Mouse (Mus musculus) midbrain, postnatal 0 days (tissue): ENCODE results near the gene Defb45. TPM values are rescaled to one million over a fixed set of nuclear protein-coding genes. Genes with fewer than 3 reads are reported as not detected.
A peak's percentile ranks its signal among the peaks of the same experiment; 100 is the strongest.

Source experiments
- ATAC-seq: fragments of 200-750 bp; cut with Nextera tagmentation; 2 replicates; pipeline ENCODE4 v1.8.0; 2017; ENCODE audit warnings: moderate number of reproducible peaks, mild to moderate bottlenecking, moderate TSS enrichment, moderate library complexity; ENCODE audit not compliant: low FRiP score
- DNase-seq: peaks from one replicate; pipeline ENCODE4 v3.0.0-alpha.2; 2015; ENCODE audit warnings: low spot score
- H3K27ac ChIP-seq: fragments of 300-500 bp; sonication (generic); 2 replicates; pipeline ENCODE4 v1.5.1; 2014; ENCODE audit warnings: low read depth, mild to moderate bottlenecking, low read length, mixed read lengths
- H3K27me3 ChIP-seq: fragments of 300-500 bp; sonication (generic); 2 replicates; pipeline ENCODE4 v1.6.1; 2014; ENCODE audit warnings: low read length, control low read depth, mixed read lengths; ENCODE audit not compliant: insufficient read depth
- H3K36me3 ChIP-seq: fragments of 300-500 bp; sonication (generic); 2 replicates; pipeline ENCODE4 v1.6.1; 2014; ENCODE audit warnings: low read length, control low read depth, mixed read lengths; ENCODE audit not compliant: insufficient read depth
- H3K4me1 ChIP-seq: fragments of 300-500 bp; sonication (generic); 2 replicates; pipeline ENCODE4 v1.6.1; 2014; ENCODE audit warnings: mild to moderate bottlenecking, control low read depth, antibody characterized with exemption, low read length, mixed read lengths; ENCODE audit not compliant: insufficient read depth
- H3K4me2 ChIP-seq: fragments of 300-500 bp; sonication (generic); 2 replicates; pipeline ENCODE4 v1.6.1; 2014; ENCODE audit warnings: low read depth, mild to moderate bottlenecking, low read length, mixed read lengths; ENCODE audit not compliant: poor library complexity, severe bottlenecking
- H3K4me3 ChIP-seq: fragments of 300-500 bp; sonication (generic); 2 replicates; pipeline ENCODE4 v1.5.1; 2014; ENCODE audit warnings: low read depth, mild to moderate bottlenecking, low read length, moderate library complexity
- H3K9ac ChIP-seq: fragments of 300-500 bp; sonication (generic); replicated peaks from 2 replicates; pipeline ENCODE4 v1.6.1; 2014; ENCODE audit warnings: mild to moderate bottlenecking, low read length, moderate library complexity, mixed read lengths; ENCODE audit not compliant: poor library complexity, severe bottlenecking
- H3K9me3 ChIP-seq: fragments of 300-500 bp; sonication (generic); 2 replicates; pipeline ENCODE4 v1.6.1; 2016; ENCODE audit warnings: low read length, control low read depth
- CTCF ChIP-seq: IDR thresholded peaks from 2 replicates; pipeline ENCODE4 v1.5.1; 2016; ENCODE audit warnings: antibody characterized with exemption, mild to moderate bottlenecking
- WGBS: fragments of 180-500 bp; shearing (Covaris S2); extraction: QIAGEN DNeasy Blood & Tissue Kit; methylation state at CpG from one replicate; pipeline ENCODE4 v1.1.7; 2014; 5-methylcytosine and 5-hydroxymethylcytosine counted together
- polyA plus RNA-seq: library from polyadenylated mRNA; unstranded; fragments of >200 nt; fragmentation: Nextera tagmentation; extraction: Ambion mirVana; gene quantifications from 2 replicates; pipeline ENCODE4 v1.2.1, GENCODE M21; 2015
- total RNA-seq: library from RNA; depleted of rRNA; stranded (reverse); fragments of >200 nt; gene quantifications from 2 replicates; pipeline ENCODE4 v1.2.3, GENCODE M21; 2014

Gene Defb45
- total and polyA plus RNA-seq, 2 experiments from 2014 or later, result not detected

DNA sequence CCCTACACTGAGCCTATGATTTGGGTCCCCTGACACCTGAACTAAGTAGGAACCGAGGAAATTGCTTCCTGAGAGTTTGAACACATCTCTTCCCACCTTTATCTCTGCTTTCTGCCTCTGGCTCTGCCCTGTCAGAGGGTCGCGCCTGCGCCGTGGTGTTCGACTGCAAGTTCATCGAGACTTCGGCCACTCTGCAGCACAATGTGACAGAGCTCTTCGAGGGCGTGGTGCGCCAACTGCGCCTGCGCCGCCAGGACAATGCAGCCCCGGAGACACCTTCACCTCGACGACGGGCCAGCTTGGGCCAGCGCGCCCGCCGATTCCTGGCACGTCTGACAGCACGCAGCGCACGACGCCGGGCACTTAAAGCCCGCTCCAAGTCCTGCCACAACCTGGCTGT lies 35.1 kb upstream of the Defb45 start:
- Histone ChIP-seq H3K9me3 (no peaks in the 10 kb centered on the region), H3K4me1 (0 out of 2 replicates have a peak, but pooled peaks cover 3% of the 10 kb centered on the region), H3K27ac (no peak overlapping the region), H3K9ac (no peak overlapping the region), H3K4me3 (no peak overlapping the region), H3K27me3 (peaks cover 4% of the 10 kb centered on the region; the same call in 1 of the 2 replicates), H3K4me2 (no peak overlapping the region), H3K36me3 (no peaks in the 10 kb centered on the region)
- DNase-seq (no peak), ATAC-seq (no peak)
- WGBS, result 79% methylated on average over 29 of the region's 29 CpGs
- no peak for TF ChIP-seq CTCF

DNA sequence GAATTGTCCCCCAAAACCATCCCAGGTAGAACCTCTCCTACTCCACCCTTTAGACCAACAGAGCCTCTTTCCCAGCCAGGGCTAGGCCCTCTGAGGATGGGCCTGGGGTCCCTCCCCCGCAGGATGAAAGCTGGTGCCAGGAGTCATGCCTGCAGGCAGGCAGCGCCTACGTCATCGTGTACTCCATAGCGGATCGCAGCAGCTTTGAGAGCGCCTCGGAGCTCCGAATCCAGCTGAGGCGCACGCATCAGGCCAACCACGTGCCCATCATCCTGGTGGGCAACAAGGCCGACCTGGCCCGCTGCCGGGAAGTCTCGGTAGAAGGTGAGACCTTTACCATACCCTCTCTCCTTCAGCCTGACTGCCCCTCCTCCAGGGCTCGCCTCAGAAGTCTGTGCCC lies 34.1 kb upstream of the Defb45 start:
- H3K4me1 ChIP-seq, result 0 out of 2 replicates have a peak, but pooled peaks cover 3% of the 10 kb centered on the region
- ATAC-seq (no peak), DNase-seq (peak; percentile 33)
- no peaks in the 10 kb centered on the region for H3K9me3 ChIP-seq
- WGBS, result 55% methylated on average over 17 of the region's 17 CpGs
- H3K4me2 ChIP-seq, result no peak overlapping the region
- peaks cover 5% of the 10 kb centered on the region; the same call in 1 of the 2 replicates for H3K27me3 ChIP-seq
- H3K9ac ChIP-seq, result no peak overlapping the region
- no peaks in the 10 kb centered on the region for H3K36me3 ChIP-seq
- H3K4me3 ChIP-seq, result no peak overlapping the region
- no peak for TF ChIP-seq CTCF
- H3K27ac ChIP-seq, result no peak overlapping the region

GRCm38 (mm10) chr2:152629904-152630303 lies 30.7 kb upstream of the Defb45 start:
- 0 out of 2 replicates have a peak, but pooled peaks cover 3% of the 10 kb centered on the region for H3K4me1 ChIP-seq

GRCm38 (mm10) chr2:152629239-152629638 lies 30.0 kb upstream of the Defb45 start:
- Histone ChIP-seq H3K27me3 (peaks cover 18% of the 10 kb centered on the region), H3K9ac (no peak overlapping the region), H3K4me1 (0 out of 2 replicates have a peak, but pooled peaks cover 3% of the 10 kb centered on the region), H3K4me3 (no peak overlapping the region), H3K4me2 (no peak overlapping the region), H3K9me3 (no peaks in the 10 kb centered on the region), H3K36me3 (no peaks in the 10 kb centered on the region), H3K27ac (no peak overlapping the region)
- WGBS, result 61% methylated on average over 3 of the region's 3 CpGs
- no peak for DNase-seq
- no peak for ATAC-seq
- TF ChIP-seq CTCF, result no peak

More at GRCm38 (mm10) chr2:152629904-152630303, 30.7 kb upstream of the Defb45 start:
- no peaks in the 10 kb centered on the region for H3K36me3 ChIP-seq
- no peaks in the 10 kb centered on the region for H3K9me3 ChIP-seq
- peaks cover 18% of the 10 kb centered on the region for H3K27me3 ChIP-seq
- H3K4me3 ChIP-seq, result no peak overlapping the region
- 90% methylated on average over 6 of the region's 6 CpGs for WGBS
- no peak overlapping the region for H3K27ac ChIP-seq
- no peak for ATAC-seq
- no peak for TF ChIP-seq CTCF
- no peak overlapping the region for H3K9ac ChIP-seq
- DNase-seq, result no peak
- no peak overlapping the region for H3K4me2 ChIP-seq

- TF ChIP-seq CTCF, result no peak
- Histone ChIP-seq H3K9me3 (no peaks in the 10 kb centered on the region), H3K27me3 (peaks cover 18% of the 10 kb centered on the region), H3K27ac (no peak overlapping the region), H3K9ac (no peak overlapping the region), H3K4me1 (no peaks in the 10 kb centered on the region), H3K36me3 (no peaks in the 10 kb centered on the region), H3K4me3 (no peak overlapping the region), H3K4me2 (no peak overlapping the region)
- DNase-seq (no peak), ATAC-seq (no peak)
- WGBS, result 48% methylated on average over 17 of the region's 17 CpGs
Measured at GRCm38 (mm10) chr2:152628066-152628465, 28.9 kb upstream of the Defb45 start.

DNA sequence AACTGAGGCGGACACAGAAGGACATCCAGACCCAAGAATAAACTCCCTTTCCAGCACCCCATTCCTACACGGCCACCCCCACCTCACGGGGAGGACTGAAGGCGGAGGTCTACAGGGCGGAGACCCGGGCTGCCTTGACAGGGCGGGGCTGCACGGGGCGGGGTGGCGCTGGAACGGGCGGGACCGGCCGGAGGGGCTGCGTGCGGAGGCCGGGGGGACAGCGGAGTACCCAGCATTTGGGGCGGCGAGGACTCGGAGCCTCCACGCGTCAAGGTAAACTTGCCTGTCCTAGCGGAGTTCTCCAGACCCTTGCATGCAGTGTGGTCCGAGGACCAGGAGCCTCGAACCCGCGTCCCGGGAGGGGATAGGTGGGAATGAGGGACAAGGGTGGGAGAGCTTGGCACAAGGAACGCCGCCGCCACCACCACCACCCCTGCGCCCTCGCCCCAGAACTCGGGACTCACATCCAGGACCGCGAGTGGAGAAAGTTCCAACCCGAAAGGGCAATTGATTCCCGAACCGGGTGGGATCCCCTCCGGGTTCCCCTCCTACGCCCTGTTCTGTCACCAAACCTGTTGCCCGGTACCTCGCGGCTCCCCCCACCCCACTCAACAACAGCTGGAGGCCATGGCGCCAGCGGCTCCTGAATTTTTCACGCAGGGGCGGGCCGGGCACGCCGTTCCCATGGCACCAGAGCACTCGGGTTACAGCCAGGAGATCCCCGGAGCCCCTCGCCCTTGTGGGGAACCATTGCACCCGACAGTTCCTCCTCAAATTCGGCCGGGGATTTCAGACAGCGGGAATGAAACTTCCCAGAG lies 27.8 kb upstream of the Defb45 start, which contains the start of gene Rem1:
Gene Rem1, plus strand, starts transcription at position 178 of the 818 bp plus-strand sequence.
- peaks cover 18% of the 10 kb centered on the region for H3K27me3 ChIP-seq
- H3K4me3 ChIP-seq, result peak within 1 kb of the TSS; percentile 32
- ATAC-seq (no peak), DNase-seq (no peak)
- no peak within 1 kb of the TSS for H3K27ac ChIP-seq
- H3K4me2 ChIP-seq, result peak within 1 kb of the TSS; percentile 62
- H3K36me3 ChIP-seq, result no peaks in the 10 kb centered on the region
- WGBS, result 2% methylated on average over 59 of the region's 59 CpGs
- H3K9ac ChIP-seq, result no peak within 1 kb of the TSS
- H3K9me3 ChIP-seq, result no peaks in the 10 kb centered on the region
- no peaks in the 10 kb centered on the region for H3K4me1 ChIP-seq
- no peak for TF ChIP-seq CTCF
